Mouse (Mus musculus): ENCODE measurements around the gene Serpinb1c.
"Not testable (repeated sequence)": the region's sequence is repeated elsewhere in the genome, so short reads cannot be mapped to it uniquely, and the experiment has no call there.

The Serpinb1c gene

GRCm38 (mm10) chr13:32898111-32898510 lies at the start of gene Serpinb1c:
Gene Serpinb1c (minus strand): TSS chr13:32898211.
- DNase-seq (ENCODE audit: low spot score in 2 of 2) = no peak

- DNase-seq (ENCODE audit: low spot score in 2 of 2) = not testable (repeated sequence)
Measured at GRCm38 (mm10) chr13:32939191-32939590, 41.2 kb upstream of the Serpinb1c start.

DNA sequence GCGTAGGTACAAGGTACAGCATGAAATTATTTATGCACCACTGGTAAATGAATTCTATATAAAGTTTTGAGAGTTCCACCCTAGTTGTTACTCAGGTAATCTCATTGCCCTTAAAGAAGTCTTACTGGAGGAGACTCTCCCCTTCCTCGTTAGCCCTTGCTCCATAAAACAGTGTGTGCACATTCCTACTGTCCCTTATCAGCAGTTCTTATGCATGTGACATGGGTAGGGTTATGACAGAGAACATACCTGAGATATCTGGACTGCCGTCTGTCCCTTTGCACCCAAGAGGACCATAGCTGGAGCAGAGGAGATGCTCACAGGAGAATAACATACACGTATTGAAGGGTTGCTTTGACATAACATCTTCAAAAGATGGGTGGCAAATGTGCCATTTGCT lies 40.3 kb upstream of the Serpinb1c start:
- not testable (repeated sequence) for DNase-seq (ENCODE audit: low spot score in 2 of 2)

DNA sequence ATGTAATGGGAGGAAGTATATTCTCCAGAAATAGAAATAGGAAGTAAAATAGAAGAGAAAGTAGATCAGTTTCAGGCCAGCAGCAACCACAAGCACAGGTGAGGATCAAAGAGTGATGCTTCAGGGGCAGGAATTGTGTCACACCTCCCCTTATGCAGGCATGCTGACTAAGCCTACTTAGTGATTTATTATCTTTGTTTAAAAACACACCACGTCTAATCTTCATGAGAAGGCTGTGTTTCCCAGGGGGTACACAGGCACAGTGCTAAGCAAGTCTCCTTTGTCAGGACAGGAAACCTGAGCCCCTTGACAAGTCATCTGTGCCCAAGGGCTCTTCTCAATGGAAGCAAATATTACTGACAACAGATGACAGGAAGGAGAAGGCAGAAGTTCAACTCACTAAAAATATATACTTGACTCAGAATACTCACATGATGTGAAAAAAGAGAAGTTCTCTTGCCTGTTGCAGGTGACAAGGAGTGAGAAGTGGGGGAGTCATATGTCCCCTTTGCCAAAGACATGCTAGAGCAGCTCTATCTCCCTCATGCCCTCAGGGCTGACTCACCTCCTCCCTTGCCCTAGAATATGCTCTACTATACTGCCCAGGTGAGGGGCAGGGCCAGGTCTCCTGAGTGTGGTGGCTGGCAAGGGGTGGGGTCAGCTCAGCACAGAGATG lies 36.8 kb upstream of the Serpinb1c start:
- no peak for DNase-seq (ENCODE audit: low spot score in 2 of 2)

DNA sequence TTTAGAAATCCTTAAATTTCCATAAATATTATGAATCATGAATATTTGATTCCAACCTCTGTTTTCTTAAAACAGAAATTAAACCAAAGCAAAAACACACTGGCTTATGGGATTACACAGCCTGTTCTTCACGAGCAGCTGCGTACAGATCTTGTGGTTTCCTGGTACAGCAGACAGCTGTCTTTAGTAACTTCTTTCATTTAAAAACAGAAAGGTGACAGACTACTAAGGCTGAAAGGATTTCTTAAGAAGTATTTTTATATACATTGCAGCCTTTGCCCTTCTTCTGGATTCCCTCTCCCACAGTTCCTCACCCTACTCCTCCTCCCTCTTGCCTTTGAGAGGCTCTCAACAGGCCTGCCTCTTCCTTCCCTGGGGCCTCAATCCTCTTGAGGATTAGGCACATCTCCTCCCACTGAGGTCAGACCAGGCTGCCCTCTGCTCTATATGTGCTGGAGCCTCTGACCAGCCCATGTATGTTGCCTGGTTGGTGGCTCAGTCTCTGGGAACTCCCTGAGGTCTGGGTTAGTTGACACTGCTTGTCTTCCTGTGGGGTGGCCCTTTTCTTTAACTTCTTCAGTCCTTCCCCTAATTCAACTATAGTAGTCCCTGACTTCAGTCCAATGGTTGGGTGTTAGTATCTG lies 31.2 kb upstream of the Serpinb1c start:
- no peak for DNase-seq (ENCODE audit: low spot score in 2 of 2)

DNA sequence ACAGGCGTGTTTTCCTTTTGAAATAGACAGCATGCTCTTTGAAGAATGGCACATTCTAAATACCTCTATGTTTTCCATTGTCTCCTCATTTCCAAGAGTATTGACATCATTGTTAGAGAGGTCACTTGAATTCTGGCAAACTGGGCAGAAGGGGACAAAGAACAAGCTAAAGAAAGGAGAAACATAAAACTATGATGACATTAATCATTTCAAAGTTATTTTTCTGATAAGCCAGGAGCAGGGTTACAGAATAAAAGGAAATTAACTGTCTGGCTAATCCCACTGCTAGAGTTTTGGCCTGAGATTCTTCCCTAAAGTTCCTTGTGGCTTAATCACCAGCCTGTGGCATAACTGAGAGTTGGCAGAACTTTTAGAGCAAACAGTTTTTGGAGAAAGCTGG lies 29.2 kb upstream of the Serpinb1c start:
- no peak for DNase-seq (ENCODE audit: low spot score in 2 of 2)

DNA sequence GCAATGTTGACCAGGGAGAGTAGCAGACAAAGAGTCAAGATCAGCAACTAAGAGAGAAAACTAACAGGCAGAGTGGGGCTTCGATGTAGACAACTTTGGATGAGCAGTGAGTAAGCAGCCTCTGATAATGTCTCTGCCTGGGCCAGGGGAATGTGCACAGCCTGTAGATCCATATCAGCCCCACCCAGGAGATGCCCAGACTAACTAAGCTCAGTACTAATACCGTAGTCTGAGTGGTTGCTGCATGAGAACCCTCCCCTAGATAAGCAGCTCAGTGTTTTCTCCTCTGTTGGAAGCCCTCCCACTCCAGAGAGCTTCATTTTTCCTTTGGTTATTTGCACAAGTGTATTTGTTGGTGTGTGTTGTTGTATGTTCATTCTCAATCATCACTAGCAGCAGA lies 28.6 kb upstream of the Serpinb1c start:
- DNase-seq (ENCODE audit: low spot score in 2 of 2) = no peak

DNA sequence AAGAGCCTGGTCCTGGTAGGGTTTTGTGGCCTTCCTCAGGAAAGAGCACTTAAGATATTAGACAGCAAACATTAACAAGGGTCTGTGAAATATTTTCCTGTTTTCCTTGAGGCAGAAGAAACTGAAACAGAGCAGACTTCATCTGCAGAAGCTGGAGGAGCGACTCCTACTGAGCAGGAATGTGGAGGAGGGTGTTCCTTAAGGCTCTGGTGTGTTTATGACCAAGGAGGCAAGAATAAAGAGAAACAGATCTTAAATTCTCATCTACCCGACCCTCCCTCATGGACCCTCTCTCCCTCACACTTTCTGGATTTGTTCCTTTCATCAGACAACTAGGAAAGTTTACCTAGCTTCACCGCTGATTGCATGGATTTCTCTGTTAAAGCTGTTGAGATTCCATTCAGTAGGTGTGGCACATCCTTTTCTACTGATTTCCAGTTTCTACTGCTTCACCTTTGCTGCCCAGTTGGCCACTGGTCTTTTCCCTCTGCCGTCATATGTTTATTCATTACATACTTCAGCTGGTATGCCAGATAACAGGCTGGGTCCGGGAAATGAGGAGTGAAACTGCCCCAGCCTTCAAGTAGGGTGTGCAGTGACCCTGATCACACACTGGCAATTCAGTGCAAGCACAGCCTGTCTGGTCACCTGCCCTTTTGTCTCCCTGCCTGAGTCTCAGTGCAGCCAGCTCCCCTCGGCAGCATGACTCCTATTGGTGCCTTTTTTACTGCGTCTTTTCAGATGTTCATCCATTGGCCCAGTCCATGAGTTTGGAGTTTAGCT lies 26.8 kb upstream of the Serpinb1c start:
- DNase-seq (ENCODE audit: low spot score in 2 of 2) = no peak

GRCm38 (mm10) chr13:32922622-32923021 lies 24.6 kb upstream of the Serpinb1c start:
- DNase-seq (ENCODE audit: low spot score in 2 of 2) = no peak

DNA sequence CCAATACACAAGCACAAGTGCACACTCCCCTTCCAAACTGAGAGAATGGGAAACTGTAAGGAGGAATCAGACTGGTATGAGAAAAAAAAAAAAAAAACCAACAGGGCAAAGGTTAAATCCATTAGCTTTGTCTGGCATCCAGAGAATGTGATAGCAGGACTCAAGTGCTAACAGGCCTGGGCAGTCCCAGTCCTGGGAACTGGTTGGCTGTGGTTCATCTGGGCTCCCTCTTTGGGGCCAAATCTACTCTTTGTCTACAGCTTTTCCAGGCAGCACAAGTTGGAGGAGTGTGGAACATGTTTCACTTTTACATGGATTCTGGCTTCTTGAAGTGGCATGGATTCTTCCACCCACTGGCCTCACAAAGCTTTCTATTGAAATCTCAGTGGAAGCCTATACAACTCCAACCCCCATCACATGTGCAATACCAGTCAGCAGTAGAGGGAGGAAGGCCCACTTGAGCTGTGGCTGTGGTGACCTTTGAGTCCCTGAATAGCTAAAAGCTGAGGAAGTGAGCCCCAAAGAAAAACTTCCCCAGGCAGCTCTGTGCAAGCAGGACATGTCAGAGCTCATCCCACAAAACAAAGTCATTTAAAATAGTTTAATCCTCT lies 14.9 kb upstream of the Serpinb1c start:
- no peak for DNase-seq (ENCODE audit: low spot score in 2 of 2)

DNA sequence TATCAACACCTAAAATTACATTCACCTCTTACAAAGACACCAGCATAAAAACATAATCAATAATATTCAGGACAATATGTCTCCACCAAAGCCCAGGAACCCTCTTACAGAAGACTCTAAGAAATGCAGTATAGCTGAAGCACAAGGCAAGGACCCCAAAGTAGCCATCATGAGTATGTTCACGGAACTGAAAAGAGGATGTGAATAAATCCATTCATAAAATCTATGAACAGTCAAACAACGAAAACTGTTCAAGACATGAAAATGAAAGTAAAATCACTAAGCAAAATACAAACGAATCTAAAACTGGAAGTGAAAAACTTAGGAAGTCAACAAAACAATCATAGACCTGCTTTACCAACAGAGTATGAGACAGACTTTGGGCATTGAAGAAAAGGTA lies 10.2 kb upstream of the Serpinb1c start:
- no peak for DNase-seq (ENCODE audit: low spot score in 2 of 2)

- peak; percentile 62 to 87 for DNase-seq (ENCODE audit: low spot score in 2 of 2)
Measured at GRCm38 (mm10) chr13:32903211-32903873, 5.3 kb upstream of the Serpinb1c start.

- peak; percentile 37 to 67 for DNase-seq (ENCODE audit: low spot score in 2 of 2)
Measured at GRCm38 (mm10) chr13:32902481-32903015, 4.5 kb upstream of the Serpinb1c start.

DNA sequence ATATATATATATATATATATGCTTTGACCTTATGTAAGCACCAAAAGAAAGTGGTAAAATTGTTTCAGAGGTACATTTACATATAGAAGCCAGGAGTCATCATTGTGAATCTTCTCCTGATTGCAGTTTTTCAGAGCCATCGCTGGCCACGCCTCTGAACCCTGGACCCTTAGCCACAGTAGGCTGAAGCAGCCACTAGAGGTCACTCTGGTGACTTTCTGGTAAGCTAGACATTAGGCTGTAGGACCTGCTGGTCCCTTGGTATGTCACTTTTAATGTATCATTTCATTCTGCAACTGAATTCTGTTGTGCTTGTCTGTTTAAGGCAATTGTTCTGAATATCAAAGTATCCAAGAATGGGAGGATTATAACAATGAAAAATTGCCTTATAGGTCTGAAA lies 2.6 kb upstream of the Serpinb1c start:
- DNase-seq (ENCODE audit: low spot score in 2 of 2) = no peak

DNA sequence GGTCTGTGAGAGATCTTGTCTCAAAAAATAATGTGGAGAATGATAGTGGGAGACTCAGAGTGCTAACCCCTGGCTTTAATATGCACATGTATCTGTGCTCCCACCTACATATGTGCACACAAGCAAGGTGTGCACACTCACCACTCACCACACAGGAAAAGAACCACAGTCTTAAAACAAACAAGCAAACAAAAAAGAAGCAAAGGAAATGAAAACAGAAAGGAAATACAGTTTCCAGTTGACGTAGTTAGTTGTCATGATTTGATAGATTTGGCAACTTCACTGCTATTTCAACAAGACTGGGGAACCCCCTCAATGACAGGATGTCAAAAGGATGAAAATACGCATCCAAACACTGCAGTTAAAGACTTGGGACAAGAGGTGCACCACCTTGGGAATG lies 1.1 kb upstream of the Serpinb1c start:
- DNase-seq (ENCODE audit: low spot score in 2 of 2) = not testable (repeated sequence)

DNA sequence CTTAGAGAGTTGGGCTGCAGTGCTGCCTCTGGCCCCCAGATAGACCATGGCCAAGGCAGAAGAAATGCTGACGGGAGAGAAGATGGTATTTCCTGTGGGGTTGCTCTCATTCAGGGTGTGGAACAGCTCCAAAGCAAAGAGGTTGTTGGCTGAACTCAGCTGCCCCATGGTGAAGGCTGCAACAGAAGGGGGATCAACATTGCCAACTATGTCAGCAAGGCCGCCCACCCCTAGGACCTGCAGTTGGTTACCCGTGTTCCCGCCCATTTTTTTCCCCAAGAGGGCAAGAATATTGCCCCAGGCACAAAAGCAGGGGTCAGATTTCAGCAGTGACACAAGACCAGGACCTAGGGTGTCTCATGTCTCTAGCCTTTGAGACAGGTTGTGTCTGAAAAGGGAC lies 1.1 kb downstream of the Serpinb1c start:
- DNase-seq (ENCODE audit: low spot score in 2 of 2) = no peak

DNA sequence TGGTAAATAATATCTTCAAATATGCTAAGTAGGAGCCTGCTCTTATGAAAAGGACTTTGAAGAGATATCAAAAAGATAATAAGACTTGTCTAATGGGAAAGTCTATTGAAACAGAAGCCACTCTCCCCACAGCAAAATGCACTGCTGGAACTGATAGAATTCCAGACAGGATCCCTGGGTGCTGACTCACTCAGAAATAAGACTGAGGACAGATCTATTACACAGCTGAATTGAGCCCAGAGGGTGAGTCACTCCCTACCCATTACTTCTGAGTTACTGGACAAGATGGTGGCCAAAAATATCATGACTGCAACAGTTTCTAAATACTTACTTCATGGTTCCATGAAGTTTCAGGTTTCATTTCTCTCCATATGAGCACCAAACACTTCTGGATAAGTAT lies 13.3 kb downstream of the Serpinb1c start:
- no peak for DNase-seq (ENCODE audit: low spot score in 2 of 2)

- no peak for DNase-seq (ENCODE audit: low spot score in 2 of 2)
Measured at GRCm38 (mm10) chr13:32873862-32874261, 24.1 kb downstream of the Serpinb1c start.

GRCm38 (mm10) chr13:32868843-32869242 lies 29.2 kb downstream of the Serpinb1c start:
- no peak for DNase-seq (ENCODE audit: low spot score in 2 of 2)

DNA sequence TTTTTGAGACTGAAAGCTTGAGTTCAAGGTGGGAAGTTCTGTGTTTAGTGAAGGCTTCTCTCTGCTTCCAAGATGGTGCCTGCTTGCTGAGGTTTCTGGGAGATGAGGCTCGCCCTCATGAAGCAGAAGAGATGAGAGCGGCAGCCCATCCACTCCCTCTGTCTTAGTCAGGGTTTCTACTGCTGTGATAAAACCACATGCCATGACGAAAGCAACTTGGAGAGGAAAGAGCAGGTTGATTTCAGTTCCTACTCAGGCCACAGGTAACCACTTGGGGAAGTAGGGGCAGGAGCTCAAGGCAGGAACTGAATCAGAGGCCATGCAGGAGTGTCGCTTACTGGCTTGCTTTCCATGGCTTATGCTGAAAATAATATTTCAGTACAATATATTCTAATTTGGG lies 29.8 kb downstream of the Serpinb1c start:
- DNase-seq (ENCODE audit: low spot score in 2 of 2) = not testable (repeated sequence)

GRCm38 (mm10) chr13:32867030-32867429 lies 31.0 kb downstream of the Serpinb1c start:
- no peak for DNase-seq (ENCODE audit: low spot score in 2 of 2)

Data from frontal cortex, postnatal 10 days (tissue).